Mouse (Mus musculus): ENCODE measurements around the gene Tm2d1. TPM values are rescaled to one million over a fixed set of nuclear protein-coding genes. Genes with fewer than 3 reads are reported as not detected.

The Tm2d1 gene
- polyA plus RNA-seq, 1 experiment from 2014 or later: 84.8 TPM

DNA sequence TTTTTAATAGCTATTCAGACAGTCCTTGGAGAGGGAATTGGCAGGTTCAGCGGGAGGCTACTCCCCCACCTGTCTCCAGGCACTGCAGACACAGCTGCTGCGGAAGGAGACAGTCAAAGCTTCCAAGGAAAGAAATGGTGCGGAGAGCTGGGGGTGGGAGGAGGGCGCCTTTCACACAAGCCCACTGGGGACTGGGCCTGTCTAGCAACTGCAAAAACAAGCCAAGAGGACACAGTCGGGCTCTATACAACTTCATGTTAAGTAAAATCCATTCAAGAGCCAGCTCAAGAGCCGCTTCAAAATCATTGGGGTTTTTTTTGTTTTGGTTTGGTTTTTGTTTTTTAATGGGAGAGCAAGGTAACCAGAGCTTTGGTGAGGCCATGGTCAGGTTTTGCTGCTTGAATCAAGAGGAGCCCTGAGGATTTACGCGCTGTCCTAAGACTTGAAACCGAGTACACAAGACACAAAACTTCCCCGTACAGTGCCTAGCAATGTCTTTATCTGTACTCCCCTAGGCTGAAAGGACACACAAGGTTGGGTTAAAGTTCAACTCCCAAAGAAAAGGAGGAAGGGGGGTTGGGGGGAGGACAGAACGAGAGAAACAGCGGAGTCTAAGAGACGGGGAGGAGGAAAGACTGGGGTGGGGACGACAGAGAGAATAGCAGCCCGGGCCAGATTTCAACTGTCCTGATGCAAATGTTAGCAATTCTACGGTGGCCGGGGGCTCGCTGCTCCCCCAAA lies 61.6 kb downstream of the Tm2d1 start:
- Histone ChIP-seq H3K9ac (no peak overlapping the region), H3K4me3 (replicated peaks) (peak overlapping the region; percentile 42), H3K36me3 (no peaks in the 10 kb centered on the region), H3K27me3 (no peaks in the 10 kb centered on the region), H3K4me1 (peaks cover 20% of the 10 kb centered on the region), H3K27ac (replicated peaks) (peak overlapping the region; percentile 90), H3K9me3 (replicated peaks) (0 out of 2 replicates have a peak, but pooled peaks cover 4% of the 10 kb centered on the region), H3K4me2 (replicated peaks) (peak overlapping the region; percentile 63)
- WGBS: 7% methylated on average over 18 of the region's 18 CpGs
- peak; percentile 55 for ATAC-seq (ENCODE audit: insufficient number of reproducible peaks, low FRiP score, low TSS enrichment, low read depth)

DNA sequence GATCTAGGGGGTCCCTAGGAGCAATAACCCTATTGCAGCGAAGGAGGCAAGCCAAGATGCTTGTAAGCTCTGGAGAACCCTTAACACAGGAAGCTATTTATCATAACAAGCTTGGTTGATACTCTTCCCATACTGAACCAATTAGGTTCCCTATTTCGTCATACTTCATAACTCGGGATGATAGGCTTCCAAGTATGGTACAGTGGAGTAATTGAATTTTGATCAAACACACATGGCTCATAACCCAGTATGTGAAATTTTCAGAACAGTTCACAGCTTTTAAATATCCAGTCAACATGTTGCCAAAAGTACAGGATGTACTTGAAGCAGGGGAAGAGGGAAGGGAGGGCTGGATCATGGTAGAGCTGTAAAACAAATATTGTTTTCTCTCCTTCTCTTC lies 64.3 kb downstream of the Tm2d1 start:
- Histone ChIP-seq H3K9me3 (replicated peaks) (no peaks in the 10 kb centered on the region), H3K36me3 (no peaks in the 10 kb centered on the region), H3K4me2 (replicated peaks) (no peak overlapping the region), H3K27me3 (no peaks in the 10 kb centered on the region), H3K9ac (no peak overlapping the region), H3K4me3 (replicated peaks) (no peak overlapping the region), H3K4me1 (peaks cover 20% of the 10 kb centered on the region), H3K27ac (replicated peaks) (peak overlapping the region; percentile 44; the same call in 1 of the 2 replicates)
- ATAC-seq (ENCODE audit: insufficient number of reproducible peaks, low FRiP score, low TSS enrichment, low read depth): peak; percentile 27; the same call in 1 of the 2 replicates
- WGBS: 31% methylated on average over 3 of the region's 3 CpGs

DNA sequence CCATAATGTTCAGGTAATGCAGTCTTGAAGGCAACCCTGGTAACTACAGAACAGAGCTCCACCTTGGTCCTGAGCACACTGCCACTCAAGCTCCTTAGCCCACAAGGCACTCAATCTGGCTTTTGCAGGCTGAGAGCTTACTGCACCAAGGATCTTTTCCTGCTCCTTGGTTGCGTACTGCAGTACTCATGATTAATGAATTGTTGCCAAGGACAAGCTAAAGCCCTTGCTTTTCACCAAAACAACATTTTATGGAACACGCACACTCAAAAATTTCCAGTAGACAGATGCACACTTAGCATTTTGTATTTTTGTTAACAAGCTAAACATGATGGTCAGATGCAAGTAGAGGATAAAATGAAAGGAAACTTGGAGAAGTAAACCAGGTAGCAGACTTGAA lies 66.0 kb downstream of the Tm2d1 start:
- H3K4me2 ChIP-seq (replicated peaks): no peak overlapping the region
- ATAC-seq (ENCODE audit: insufficient number of reproducible peaks, low FRiP score, low TSS enrichment, low read depth): no peak
- 87% methylated on average over 2 of the region's 2 CpGs for WGBS

More for the DNA sequence above, 66.0 kb downstream of the Tm2d1 start:
- H3K27me3 ChIP-seq: no peaks in the 10 kb centered on the region
- no peak overlapping the region for H3K27ac ChIP-seq (replicated peaks)
- H3K36me3 ChIP-seq: no peaks in the 10 kb centered on the region
- no peak overlapping the region for H3K9ac ChIP-seq
- H3K4me1 ChIP-seq: peaks cover 20% of the 10 kb centered on the region
- no peaks in the 10 kb centered on the region for H3K9me3 ChIP-seq (replicated peaks)
- H3K4me3 ChIP-seq (replicated peaks): no peak overlapping the region

Other genes with a start within 250 kb of the Tm2d1 start
- 9.0 and 10.4 TPM in 2 replicates for gene Patj, start 12.5 kb upstream of the Tm2d1 start, polyA plus RNA-seq (2015; fragmentation: Nextera tagmentation; extraction: Ambion mirVana)

Data from embryonic facial prominence, embryonic 15.5 days (tissue).